Mouse (Mus musculus) small intestine, adult 2 months (tissue): ENCODE measurements at regions not wholly inside any gene's neighbourhood (a gene's known extent, or its start where the extent isn't known, plus 50 kb on each side); places are given as distances from the start of the nearest gene placed in this dataset.

ENCODE experiments used
- H3K27ac ChIP-seq: fragments of 200-500 bp; 2 replicates; pipeline ENCODE4 v1.5.1; 2012; ENCODE audit warnings: low read depth, low read length, control low read depth, inconsistent platforms; ENCODE audit not compliant: insufficient read depth
- H3K27me3 ChIP-seq: fragments of 200-500 bp; 2 replicates; pipeline ENCODE4 v1.6.1; 2012; ENCODE audit warnings: mild to moderate bottlenecking, moderate library complexity, low read length, inconsistent platforms; ENCODE audit not compliant: control insufficient read depth, insufficient read depth
- H3K36me3 ChIP-seq: fragments of 200-500 bp; 2 replicates; pipeline ENCODE4 v1.6.1; 2012; ENCODE audit warnings: mild to moderate bottlenecking, low read length, control low read depth, inconsistent platforms; ENCODE audit not compliant: control insufficient read depth, insufficient read depth
- H3K4me1 ChIP-seq: fragments of 200-500 bp; 2 replicates; pipeline ENCODE4 v1.6.1; 2012; ENCODE audit warnings: low read length, inconsistent platforms, mixed read lengths; ENCODE audit not compliant: control insufficient read depth, insufficient read depth, insufficient read length
- H3K4me3 ChIP-seq: fragments of 200-500 bp; 2 replicates; pipeline ENCODE4 v1.5.1; 2012; ENCODE audit warnings: low read depth, mild to moderate bottlenecking, control low read depth, inconsistent platforms, low read length, moderate library complexity
- CTCF ChIP-seq: fragments of 200-500 bp; IDR thresholded peaks from 2 replicates; pipeline ENCODE4 v1.5.1; 2012; ENCODE audit warnings: low read depth, mild to moderate bottlenecking, control low read depth, inconsistent platforms, low read length, moderate library complexity, mixed read lengths; ENCODE audit not compliant: insufficient replicate concordance, insufficient read length; ENCODE audit errors: extremely low read depth
- POLR2A ChIP-seq: fragments of 200-500 bp; IDR thresholded peaks from 2 replicates; pipeline ENCODE4 v1.6.1; 2012; ENCODE audit warnings: low read depth, mild to moderate bottlenecking, control low read depth, inconsistent platforms, low read length, moderate library complexity
- WGBS: fragments of 180-500 bp; shearing (Covaris S2); methylation state at CpG from one replicate; pipeline ENCODE4 v1.1.7; 2018; 5-methylcytosine and 5-hydroxymethylcytosine counted together

DNA sequence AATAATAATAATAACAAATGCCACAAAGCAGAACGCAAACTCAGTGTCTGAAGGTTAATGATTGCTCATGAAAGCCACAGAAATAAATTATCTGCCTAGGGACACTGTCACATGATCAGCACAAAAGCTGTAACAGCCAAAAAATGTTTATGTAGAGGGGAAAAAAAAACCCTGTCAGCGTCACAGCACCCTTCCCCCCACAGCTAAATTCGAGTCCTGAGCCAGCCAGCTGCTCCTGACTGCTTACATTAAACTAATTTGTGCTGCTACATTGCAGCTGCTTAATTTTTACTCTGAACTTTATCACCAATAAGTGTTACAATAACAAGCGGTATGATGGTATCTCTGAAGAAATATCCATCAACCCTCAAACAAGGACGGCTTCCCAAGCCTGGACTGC lies 91.2 kb upstream of the Cited2 start:
- no peak for TF ChIP-seq POLR2A
- no peak for TF ChIP-seq CTCF
- Histone ChIP-seq H3K27me3 (no peaks in the 10 kb centered on the region), H3K4me1 (no peaks in the 10 kb centered on the region), H3K36me3 (no peaks in the 10 kb centered on the region), H3K4me3 (no peak overlapping the region), H3K27ac (no peak overlapping the region)
- WGBS = 37% methylated on average over 5 of the region's 5 CpGs

DNA sequence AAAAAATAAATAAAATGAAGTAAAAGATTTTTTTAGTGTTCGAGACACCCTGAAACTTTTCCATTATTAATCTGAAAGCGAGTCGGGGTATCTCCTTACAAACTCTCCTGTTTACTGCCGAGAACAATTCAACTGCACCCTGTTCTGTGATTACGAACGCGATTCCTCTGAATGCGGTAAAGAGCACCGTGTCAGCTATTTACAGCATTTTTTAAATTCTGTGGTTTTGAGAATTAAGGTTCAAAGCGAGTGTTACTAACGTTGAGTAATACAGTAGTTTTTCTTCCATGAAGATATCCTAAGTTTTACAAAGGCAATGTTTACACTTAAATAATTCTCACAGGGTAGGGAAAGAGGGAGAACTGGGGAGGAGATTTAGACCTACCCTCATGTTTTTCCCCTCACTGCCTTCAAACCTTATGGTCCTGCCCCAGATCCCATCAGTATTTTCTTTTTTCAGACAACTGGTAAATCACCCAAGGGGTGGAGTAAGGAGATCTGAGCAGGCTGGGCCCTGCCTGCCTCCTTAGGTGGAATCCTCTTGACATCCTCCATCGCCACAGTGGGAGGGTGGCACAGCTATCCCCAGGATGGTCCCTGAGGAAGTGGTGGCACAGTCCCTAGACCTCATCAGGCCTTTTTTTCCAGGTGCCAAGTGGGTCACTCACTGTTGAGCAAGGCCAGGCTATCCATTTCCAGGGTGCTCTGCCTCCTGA lies 89.9 kb upstream of the Cited2 start:
- H3K4me3 ChIP-seq = no peak overlapping the region
- H3K27me3 ChIP-seq = no peaks in the 10 kb centered on the region
- TF ChIP-seq CTCF = no peak
- no peak for TF ChIP-seq POLR2A
- 85% methylated on average over 12 of the region's 12 CpGs for WGBS
- H3K36me3 ChIP-seq = no peaks in the 10 kb centered on the region
- no peaks in the 10 kb centered on the region for H3K4me1 ChIP-seq
- H3K27ac ChIP-seq = no peak overlapping the region

DNA sequence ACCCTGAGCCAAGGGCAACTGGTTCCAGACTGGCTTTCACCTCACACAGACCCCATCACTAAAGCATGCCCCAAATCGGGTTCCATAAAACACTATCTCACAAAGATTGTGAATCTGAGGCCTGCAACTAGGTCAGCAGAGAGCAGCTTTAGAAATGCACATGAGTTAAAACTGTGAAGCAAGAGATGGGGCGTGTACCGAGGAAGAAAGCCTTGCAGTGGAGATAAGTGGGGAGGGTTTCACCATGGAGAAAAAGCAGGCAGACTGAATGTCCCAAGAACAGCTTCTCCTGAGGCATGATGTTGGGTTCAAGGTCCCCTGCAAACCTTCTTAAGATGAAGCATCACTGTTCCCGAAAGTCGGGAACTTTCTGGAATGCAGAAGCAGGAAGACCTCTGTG lies 77.7 kb upstream of the Cited2 start:
- Histone ChIP-seq H3K36me3 (no peaks in the 10 kb centered on the region), H3K4me3 (no peak overlapping the region), H3K27ac (peak overlapping the region; percentile 85), H3K27me3 (no peaks in the 10 kb centered on the region), H3K4me1 (peaks cover 15% of the 10 kb centered on the region)
- WGBS = 39% methylated on average over 5 of the region's 5 CpGs
- TF ChIP-seq POLR2A (no peak), CTCF (no peak)

DNA sequence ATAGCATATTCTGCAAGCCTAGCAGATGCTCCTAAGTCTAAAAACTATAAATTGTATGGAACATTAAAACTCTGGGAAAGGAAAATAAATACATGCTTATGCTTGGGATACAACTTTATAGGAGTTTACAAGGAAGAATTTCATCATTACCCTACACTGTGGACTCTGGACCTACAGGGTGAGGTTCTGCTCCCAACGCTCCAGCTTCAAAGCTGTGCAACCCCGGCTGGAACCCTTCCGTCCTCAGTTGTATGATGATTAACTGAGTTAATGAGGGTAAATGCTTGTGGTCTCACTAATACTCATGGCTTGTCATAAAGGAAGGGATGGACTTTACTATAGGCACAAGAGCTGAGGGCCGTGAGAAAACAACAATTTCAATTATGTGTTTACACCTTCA lies 76.6 kb upstream of the Cited2 start:
- peak overlapping the region; percentile 85 for H3K27ac ChIP-seq
- H3K27me3 ChIP-seq = no peaks in the 10 kb centered on the region
- 36% methylated on average over 4 of the region's 4 CpGs for WGBS
- H3K36me3 ChIP-seq = no peaks in the 10 kb centered on the region
- no peak for TF ChIP-seq POLR2A
- TF ChIP-seq CTCF = no peak
- peaks cover 18% of the 10 kb centered on the region for H3K4me1 ChIP-seq
- H3K4me3 ChIP-seq = no peak overlapping the region

DNA sequence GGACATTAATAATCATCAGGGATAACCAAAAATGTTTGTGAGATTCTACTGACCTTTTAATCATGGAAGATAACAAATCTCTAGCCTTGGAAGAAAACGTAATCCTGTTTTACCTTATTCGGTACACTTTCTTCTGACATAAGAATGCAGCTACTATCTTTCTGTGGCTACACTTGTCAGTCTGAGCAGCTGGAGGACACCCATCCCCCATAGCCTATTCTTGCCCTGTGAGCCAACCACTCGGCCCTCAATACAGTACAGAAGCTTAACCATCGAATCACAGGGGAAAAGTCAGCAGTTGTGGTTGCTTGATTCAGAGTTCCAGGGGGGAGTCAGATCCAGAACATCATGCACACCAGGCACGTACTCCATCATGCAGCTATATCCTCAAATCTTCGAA lies 74.9 kb upstream of the Cited2 start:
- H3K27me3 ChIP-seq = no peaks in the 10 kb centered on the region
- H3K4me3 ChIP-seq = no peak overlapping the region
- no peak overlapping the region for H3K27ac ChIP-seq
- H3K4me1 ChIP-seq = peaks cover 27% of the 10 kb centered on the region
- 85% methylated on average over 6 of the region's 6 CpGs for WGBS
- no peaks in the 10 kb centered on the region for H3K36me3 ChIP-seq
- no peak for TF ChIP-seq POLR2A
- no peak for TF ChIP-seq CTCF

DNA sequence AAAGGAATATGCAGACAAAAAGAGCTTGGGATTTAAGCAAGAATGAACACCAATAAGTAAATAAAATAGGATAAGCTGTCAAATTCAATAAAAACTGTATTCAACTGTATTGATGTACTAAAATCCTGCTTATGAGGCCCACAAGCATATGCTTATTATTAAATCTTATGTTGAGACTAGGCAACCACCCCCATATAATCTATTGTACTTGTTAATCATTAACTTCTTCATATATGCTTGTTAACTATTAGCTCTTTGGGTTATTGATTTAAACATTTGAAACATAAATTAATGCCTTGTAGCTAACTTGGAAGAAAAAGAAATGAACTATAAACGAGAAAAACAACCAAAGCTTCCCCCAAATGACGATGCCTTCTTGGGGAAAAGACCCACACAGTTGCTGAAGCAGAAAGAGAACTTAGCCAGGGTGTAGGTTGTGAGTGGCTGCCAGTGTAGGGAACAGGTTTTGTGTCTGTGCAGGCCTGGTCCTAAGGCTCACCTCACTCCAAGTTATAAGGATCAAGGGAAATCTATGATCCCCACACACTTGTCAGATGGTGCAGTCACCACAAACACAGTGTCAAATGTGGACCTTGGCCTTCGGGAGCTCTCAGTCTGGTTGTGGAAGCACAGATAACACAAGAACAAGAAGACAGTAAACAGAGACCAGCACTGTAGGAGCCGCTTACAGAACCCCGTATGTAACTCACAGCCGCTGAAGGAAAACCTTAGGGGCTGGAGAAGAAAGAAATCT lies 71.8 kb upstream of the Cited2 start:
- no peaks in the 10 kb centered on the region for H3K36me3 ChIP-seq
- H3K4me1 ChIP-seq = peaks cover 25% of the 10 kb centered on the region
- H3K27me3 ChIP-seq = no peaks in the 10 kb centered on the region
- WGBS = 31% methylated on average over 6 of the region's 6 CpGs
- no peak overlapping the region; the same call in 1 of the 2 replicates for H3K4me3 ChIP-seq
- H3K27ac ChIP-seq = peak overlapping the region; percentile 100
- no peak for TF ChIP-seq POLR2A
- TF ChIP-seq CTCF = no peak

DNA sequence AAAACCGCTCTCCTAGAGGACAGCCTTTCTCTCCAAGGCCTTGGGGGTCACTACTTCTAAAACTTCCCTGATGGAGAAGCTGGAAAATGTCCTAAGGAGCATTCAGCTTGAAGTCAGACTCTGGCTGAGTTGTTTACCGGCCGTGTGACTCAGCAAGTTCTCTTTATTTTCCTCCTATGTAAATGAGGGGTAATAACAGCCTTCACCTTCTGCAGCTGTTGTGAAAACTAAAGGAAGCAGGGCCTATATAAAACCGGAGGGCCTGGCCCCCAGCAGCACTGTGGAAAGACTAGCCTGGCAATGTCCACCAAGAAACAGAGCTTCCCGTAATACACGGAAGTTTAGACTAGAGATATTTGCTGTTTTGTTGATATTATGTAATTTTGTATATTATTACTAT lies 69.7 kb upstream of the Cited2 start:
- Histone ChIP-seq H3K27me3 (no peaks in the 10 kb centered on the region), H3K36me3 (no peaks in the 10 kb centered on the region), H3K4me1 (peaks cover 21% of the 10 kb centered on the region), H3K27ac (peak overlapping the region; percentile 95), H3K4me3 (no peak overlapping the region)
- TF ChIP-seq POLR2A (no peak), CTCF (no peak)
- 24% methylated on average over 6 of the region's 6 CpGs for WGBS
